Mouse (Mus musculus) erythroblast, embryonic 14.5 days (primary cell): ENCODE results near the gene Fam25c.

Experiments used
- GATA1 ChIP-seq: IDR thresholded peaks from 2 replicates; pipeline ENCODE4 v1.6.1; 2012; ENCODE audit warnings: low read length, inconsistent platforms, mixed read lengths
- TAL1 ChIP-seq: IDR thresholded peaks from 3 replicates; pipeline ENCODE4 v1.6.1; 2012; ENCODE audit warnings: low read length, inconsistent platforms, mixed read lengths

DNA sequence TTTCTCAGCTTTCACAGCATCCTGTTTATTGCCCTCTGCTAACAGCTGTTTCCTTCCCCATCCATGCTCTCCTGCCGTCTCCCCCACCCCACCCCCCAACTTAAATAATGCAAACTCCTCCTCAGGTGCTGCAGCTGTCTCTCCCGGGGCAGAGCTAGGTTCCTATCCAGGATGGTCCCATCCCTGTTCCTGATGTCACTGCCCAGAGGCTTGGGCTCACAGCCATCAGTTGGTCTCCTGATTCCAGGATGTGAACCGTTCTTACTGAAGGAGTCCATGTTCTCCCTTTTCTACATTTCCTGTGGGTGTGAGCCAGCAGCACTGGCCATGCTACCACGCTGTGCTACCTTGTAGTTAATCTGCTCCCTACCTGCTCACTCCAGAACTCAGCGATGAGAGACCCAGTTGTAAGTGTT, 52.0 kb downstream of the Fam25c start:
- TF ChIP-seq GATA1, result no peak
- TF ChIP-seq TAL1, result no peak
